Mouse (Mus musculus): ENCODE measurements around the gene Aldh3a1.

Gene Aldh3a1

DNA sequence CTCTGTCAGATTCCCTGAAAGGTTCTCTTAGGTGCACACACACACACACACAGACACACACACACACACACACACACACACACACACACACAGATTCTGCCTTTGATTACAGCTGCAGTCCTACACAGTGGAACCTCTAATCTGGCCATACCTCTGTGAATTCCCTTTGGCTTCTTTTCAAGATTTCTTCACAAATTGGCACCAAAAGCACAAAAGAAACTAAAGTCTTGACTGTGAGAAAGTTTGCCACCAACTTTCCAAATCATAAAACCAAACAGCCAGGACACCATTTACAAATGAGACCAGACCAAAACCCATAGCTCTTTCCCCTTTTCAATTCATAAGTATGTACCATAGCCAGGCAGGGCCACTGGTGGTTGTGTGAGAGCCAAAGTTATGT is 9.4 kb upstream of the Aldh3a1 start:
- no peak for DNase-seq

DNA sequence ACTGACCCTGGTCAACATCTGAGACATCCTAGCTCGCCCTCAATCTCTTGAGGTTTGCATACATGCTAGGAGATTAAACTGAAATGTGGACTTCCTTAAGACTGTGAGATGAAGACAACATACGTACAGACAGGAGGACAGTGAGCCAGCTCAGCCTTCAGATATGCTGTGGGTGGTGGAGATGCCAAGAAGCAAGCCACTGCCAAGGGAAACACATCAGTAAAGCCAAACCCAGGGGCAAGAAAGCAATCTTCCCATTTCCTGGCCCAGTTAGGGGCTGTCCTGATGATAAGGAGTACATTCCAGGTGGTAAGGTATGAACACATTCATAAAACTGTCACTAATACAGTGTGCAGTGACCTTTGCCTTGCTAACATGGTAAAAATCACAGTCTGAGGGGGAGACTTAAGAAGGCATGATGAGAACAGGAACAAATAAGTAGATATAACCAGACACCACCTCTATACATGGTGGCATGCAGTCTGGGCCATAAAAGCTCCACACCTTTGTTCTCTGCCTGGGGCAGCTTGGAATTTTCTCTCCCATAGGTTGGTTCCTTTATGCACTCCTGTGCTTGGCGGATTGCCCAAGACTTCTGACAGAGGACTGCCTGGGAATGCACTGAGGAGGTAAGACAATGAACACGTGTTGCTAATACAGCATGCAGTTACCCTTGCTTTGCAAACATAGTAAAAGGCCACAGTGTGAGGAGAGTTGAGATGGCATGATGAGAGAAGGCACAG is 7.5 kb upstream of the Aldh3a1 start:
- no peak for DNase-seq

DNA sequence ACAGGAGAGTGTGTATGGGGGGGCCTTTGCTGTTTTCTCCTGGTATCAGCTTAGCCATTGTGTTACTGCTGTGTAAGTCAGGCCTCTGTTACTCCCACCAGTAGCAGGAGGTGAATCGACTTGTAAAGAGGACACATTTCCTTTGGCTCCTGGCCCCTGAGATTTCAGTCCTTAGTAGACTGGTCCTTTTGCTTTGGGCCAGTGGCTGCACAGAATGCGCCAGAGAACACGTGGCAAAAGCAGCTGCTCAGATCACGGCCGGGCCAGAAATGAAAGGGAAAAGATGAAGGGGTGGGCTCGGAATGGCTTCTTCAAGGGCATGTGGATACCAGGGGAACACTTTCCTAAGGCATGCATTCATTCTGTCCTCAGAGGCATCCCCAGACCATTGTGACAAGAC is 5.2 kb upstream of the Aldh3a1 start:
- no peak for DNase-seq

DNA sequence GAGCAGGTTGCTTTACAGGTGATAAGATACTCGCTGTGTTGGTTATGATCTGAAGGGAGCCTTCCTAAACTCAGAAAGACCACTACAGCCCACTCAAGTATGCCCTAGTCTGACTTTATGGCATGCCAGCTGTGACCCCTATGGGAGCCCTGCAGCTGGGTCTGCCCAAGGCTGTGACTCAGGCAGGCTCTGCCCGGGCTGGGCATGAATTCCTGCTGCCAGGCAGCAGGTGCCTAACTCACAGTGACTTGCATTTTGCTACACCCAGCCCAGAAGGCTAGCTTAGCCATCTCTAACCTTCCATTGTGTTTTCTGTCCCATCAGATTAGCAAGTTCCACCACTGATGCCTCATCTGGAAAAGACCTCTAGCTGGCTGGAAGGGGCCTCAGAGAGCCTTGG is 4.5 kb upstream of the Aldh3a1 start:
- no peak for DNase-seq

DNA sequence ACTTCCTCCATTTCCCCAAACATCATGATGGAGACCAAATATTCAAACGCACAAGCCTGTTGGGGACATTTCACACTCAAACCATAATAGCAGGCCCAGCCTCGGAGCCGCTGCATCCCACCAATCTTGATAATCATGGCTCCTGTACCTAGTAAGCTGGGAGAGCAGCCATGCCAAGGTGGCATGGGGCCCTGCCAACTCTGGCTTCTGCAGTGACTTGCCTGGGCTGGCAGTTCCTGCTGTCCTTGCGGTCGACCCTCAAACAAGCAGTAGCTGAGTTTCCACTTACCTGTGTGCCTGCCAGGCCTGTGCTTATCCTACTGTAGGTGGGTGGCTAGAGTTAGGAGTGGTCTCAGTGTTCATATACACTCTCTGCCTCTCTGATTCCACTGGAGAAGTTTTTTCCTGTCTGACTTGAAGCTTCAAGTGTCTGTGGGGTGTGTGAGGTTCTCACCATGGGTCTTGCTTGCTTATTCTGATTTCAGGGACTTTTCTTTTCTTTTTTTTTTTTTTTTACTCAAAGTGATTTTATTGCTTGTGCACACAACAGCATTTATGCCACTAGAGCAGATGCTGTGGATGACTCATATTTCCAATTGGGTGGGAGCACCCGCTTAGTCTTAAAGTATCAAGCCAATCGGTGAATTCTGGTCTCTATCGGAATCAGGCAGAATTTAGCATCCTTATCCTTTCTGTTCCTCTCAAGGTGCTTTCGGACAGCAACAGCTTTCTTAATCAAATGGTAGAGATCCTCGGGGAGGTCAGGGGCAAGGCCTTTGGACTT is 2.0 kb upstream of the Aldh3a1 start:
- DNase-seq = peak; percentile 50 to 56

DNA sequence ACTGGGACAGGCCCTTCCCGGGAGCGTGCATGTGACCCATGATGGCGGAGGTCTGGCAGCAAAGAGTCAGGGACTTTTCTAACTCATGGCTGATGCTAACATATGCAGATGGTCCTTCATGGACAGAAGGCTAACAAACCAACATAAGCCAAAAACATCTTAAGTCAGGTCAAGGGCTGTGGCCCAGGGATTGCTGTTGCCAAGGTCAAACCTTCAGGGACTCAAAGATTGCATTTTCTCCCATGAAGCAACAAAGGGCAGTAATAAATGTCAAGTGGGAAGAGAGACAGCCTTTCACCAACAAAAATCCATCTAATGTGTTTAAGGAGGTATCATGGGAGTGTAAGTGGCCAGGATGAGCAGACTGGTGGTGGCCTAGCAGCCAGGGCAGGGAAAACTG is 1.2 kb upstream of the Aldh3a1 start:
- DNase-seq = no peak

DNA sequence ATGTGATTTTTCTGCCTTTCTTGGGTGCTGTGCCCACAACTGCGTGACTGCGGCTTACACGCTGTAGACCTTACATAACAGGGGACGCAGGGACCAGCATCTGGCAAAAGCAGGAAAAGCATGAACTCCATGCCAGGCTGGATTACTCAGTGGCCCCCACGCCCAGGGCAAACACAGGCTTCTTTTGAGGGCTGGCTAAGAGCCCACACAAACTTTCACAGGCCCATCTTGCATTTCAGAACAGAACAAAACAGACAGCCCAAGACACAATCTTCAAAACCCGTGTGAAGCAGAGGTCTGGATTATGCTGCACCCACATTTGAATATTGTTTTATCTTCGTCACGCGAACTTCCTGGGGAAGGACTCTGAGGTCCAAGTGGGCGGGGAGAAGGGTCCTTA is 979 bp downstream of the Aldh3a1 start:
- DNase-seq = no peak

DNA sequence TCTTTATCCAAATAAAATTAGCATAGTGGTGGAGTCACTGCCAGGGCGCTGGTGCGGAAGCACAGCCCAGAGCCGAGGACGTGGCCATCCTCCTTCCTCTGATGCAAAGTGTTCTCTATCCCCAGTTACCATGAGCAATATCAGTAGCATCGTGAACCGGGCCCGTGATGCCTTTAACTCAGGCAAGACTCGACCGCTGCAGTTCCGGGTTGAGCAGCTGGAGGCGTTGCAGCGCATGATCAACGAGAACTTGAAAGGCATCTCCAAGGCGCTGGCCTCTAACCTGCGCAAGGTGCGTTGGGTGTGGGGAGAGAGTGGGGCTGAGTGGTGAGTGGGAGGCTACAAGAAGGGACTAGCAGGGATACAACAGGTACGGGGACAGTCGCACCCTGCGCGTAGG is 4.8 kb downstream of the Aldh3a1 start:
- peak; percentile 42 for DNase-seq

DNA sequence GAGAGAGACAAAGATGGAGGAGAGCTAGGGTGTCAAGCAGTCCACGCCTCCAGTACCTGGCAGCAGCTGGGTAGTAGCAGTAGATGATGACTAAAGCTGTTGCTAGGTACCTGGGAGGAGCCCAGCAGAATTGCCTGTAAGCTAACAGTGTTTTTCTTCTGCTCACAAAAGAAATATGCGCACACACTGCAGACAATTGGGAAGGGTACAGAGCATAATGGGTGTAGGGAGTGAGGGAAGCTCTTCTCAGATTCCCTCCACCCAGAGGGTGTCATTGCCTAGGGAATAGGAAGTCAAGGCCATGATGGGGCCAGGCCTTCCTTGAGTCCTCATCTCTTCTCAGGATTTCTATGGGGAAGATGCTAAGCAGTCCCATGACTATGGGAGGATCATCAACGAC is 8.6 kb downstream of the Aldh3a1 start:
- no peak for DNase-seq

DNA sequence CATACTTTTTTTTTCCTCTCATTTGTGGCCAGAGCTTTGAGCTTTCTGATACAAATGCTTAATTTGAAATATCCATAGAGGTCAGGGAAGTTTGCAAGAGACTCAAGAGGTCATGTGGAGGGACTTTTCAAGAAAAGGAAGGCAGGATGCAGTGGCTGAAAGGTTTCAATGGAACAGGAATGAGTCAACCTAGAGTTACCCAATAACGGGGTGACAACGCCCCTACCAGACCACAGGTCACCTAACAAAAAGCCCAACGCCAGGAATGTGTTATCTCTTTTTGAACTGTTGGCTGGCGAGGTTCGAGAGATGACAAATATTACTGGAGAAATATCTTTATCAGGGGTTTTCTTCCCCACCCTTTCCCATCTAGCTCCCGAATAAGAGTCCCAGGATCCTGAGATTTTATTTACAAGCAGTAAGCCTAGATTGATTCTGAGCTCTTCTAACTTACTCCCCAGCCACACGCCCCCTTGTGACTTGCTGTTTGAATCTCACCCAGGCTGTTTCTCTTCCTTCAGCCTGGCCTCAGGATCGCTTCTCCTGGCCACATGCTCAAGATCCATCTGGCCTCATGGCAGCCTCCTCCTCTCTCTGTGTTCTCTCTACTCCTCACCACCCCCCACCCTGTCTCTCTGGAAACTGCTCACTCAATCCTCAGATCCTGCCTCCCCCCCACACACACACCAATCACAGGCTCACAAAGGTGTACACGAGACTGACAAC is 13.0 kb downstream of the Aldh3a1 start:
- peak; percentile 47 to 65 for DNase-seq

DNA sequence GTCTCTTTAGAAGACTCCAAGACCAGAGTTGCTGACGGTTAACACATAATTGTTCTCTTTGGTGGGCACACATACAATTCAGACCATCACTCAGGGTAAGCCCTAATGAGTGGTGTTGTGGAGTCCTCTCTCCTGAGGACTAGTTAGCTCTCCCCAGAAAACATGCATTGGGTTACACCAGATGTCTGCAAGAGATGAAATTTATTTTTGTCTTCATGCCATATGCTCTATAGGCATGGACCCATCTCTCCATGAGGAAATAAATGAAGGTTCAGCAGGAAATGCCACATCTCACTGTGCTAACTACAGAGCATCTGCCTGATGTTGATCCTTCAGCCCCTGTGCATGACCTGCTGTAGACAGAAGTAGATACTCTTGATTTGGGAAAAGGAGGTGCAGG is 14.7 kb downstream of the Aldh3a1 start:
- no peak for DNase-seq

DNA sequence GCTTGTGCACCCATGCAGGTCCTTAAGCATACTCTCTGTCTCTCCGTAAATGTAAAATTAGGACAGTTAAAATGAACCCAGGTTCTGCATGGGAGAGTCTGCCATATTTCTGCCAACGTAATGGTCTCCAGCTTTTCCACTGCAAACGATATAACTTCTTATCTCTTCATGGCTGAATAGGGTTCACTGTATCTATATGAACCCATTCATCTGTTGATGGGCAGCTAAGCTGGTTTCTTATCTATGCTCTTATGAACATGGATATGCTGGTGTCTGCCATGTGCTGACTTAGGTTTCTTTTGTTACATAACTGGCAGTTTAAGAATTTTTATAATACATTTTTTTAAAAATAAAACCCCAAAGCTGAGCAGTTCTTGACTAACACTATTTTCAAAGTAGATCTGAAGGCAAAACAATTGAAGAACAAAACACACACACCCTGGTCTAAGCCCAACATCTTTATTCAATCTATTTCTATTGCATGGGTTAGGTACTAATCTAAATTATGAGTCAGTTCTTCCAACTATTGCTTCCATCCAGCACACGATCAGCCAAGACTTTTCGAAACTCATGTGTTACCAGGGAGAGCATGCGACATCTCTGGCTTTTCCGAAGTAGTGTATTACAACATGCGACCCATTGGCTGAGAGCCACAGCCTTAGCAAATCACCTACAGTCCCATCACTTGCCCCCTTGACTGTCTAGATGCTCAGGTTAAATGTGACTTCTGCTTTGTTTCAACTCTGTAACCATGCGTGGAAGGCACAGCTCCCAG is 15.8 kb downstream of the Aldh3a1 start:
- no peak for DNase-seq

DNA sequence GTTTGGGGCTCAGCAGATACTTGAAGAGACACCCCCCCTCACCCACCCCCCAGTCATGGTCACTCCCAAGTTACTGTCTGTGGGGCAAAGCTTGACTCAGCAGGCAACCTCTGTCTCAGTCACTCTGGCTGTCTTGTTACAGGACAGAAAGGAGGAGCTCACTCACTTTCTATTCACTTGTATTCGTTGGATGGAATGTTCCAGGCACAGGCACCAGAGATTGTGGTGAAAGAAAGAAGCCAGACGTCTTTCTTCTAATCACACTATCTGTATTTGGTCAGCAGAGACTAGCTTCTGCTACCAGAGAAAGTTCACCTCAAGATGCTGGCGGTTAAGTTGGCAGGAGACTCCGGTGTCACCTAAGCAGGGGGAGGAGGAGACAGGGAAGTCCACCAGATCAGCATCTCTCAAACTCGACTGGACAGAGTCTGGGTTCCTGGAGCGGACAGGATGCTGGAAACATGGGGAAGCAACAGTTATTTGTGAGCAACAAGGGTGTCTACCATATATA is 17.0 kb downstream of the Aldh3a1 start:
- no peak for DNase-seq

DNA sequence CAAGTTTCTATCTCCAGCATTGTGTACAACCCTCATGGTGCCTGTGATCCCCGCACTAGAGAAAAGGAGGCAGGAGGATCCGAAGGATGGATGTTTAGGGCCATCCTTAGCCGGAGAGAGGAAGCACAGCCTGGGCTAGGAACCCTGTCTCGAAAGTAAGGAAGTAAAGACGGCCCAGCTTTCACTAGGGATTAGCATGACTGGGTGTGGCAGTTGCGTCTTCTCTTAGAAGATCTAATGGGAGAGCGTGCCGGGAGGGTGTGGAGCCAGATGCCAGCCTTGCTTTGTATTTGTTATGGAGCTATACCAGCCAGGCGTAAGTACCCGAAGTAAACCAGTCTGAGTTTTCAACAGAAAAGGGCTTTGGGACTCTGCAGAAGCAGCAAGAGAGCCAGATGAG is 17.6 kb downstream of the Aldh3a1 start:
- DNase-seq = no peak

DNA sequence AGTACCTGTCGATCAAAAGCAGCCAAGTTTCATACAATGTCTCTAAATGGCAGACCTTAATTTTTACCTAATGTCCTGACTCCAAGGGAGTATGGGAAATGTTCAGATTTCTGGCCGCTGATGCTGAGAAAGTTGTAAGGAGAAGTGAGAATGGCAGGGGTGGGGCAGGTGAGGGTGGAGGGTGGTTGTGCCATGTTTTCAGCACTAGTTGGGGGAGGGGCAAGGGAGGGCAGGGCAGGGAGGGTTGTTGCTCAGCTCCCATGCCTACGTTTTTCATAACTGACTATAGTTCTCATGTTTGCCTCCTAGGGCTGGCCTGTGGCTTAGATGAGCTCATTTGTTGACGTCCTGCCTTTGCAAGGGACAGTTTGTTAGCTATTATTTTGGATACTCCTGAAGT is 18.2 kb downstream of the Aldh3a1 start:
- DNase-seq = no peak

DNA sequence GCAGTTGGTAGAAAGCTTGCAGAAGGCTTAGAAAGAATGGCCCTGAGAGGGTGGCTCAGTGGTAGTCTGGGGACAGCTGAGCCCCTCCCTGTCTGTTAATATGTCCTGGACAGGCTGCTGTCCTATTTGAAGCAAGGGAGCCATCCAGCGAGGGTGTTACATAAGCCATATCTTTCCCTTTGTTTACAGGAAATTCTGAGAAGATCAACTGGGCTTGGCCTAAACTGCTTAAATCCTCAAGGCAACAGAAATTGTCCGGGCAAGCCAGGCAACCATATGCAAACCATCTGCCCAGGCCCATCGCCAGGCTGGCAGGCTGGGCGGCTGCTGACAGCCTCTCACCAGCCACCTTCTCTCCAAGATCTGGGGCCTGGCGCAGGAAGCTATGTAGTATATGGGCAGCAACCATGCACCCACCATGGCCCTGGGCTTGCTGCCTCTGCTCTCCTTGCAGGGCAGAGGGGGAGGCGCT is 18.6 kb downstream of the Aldh3a1 start:
- peak; percentile 94 to 96 for DNase-seq

DNA sequence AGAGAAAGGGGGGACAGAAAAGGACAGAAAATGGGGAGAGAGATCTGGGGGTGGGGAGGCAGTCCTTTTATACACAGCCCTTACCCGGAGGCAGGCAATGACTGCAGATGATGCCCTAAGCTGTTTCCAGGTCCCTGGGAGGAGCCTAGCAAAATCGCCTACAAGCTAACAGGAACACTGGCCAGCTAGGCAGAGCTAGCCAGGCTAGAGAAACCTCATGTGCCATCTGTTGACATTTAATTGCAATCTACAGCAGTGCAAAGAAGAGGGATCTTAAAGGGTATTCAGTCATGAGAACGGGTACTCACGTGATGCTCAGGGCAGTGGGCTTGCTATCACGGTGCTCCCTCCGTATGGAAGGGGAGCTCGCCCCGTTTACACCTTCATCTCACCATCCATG is 20.5 kb downstream of the Aldh3a1 start:
- DNase-seq = peak; percentile 73 to 85

DNA sequence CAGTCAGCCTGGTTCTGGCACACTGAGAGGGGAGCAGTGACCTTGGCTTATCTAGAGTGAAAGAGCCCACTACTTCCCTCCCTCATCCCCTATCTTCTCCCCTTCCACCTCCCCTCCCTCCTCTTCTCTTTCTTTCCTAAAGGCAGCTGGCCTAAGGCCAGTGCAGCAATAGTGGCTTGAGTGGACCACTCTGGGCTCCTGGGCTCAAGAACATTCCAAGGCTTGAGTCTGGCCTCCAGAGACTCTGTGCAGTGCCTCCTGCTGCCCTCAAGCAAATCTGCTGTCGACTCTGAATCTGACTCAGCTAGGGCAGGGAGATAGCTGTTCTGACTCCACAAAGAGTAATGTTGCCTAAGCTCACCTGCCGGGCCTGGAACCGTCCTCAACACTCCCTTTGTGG is 21.1 kb downstream of the Aldh3a1 start:
- peak in 1 of 2 experiments; percentile 20 for DNase-seq

DNA sequence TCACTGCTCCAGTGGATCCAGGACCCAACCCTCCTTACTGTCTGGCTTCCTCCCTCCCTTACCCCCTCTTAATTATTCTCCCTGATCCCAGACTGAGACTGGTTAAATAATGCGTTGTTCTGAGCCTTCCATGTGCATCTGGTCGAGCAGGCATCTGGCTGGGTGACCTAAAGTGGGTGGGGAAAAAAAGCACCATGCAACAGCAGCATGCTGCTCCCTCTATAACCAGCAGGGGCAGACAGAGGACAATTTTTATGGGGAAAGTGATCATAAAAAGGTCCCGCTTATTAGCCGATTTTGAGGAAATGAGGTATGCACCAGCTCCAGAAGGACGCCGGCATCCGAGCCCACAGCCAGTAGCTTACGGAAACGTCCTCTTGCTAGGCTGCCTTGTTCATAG is 24.0 kb downstream of the Aldh3a1 start:
- peak; percentile 71 to 77 for DNase-seq

DNA sequence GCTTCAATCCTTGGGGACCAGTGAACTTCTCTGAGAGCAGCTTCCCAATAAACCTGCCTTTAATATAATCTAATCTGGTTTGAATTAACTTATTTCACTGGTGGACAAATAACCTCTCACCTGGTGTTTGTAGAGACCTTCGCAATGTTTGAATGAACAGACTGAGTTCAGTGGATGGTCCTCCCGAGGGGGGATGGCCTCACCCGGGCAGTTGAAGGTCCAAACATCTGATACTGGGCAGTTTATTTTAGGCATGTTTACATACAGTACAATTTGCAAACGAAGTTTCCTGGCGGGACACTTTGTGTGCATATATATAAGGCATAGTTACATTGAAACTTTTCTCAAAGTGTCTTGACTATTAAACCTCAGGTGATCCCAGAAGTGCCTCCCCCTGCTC is 26.8 kb downstream of the Aldh3a1 start:
- no peak for DNase-seq

DNA sequence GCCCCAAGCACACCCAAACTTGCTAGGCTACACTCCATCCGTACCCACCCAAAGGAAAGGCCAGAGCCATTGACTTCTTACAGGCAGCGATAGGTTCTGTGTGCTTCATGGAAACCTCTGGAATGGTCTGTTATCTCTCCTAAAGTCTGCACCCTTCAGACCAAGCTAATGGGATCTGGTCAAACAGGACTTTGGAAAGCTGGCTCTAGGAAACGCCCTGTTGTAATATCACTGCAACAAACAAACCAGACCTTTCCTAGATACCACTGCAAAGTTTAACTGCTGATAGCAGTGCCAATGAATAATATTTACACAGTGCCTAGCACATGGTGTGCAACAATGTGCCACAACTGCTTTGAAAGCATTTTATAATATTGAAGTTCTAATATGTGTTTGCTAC is 28.7 kb downstream of the Aldh3a1 start:
- DNase-seq = no peak

DNA sequence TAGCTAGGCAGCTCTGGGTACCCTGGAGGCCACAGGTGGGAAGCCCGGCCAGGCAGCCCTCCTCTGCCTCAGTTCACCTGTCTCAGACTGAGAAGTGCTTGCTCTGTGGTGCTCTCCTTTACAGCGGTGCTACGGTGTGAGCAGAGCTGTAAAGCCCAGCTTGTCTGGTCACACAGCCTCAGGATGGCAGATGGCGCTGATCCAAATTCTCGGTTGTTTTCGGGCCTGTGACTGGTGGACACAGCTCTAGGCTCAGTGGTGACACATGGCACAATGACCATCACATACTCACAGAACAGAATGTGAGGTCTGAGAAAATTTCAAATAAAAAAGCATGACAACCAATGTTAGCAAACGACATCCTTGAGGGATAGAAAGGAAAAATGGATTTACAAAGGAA is 37.1 kb downstream of the Aldh3a1 start:
- peak in 1 of 2 experiments; percentile 40 for DNase-seq

DNA sequence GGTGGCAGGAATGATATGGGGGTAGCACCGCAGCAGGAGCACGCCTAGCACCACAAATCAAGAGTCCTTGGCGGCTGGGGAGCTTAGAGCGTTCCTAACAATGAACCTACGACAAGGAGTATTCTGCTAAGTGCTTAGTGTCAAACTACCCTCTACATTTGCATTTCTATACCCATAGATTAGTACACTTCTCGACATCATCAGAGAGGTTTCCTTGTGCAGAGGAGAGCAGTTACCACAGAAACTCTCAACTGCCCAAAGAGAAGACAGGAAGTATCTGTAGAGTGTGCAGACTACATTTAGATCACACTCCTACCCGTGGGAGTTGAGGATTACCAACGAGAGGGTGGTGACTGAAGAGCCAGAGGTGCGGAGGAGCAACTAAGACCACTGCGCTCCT is 44.4 kb downstream of the Aldh3a1 start:
- DNase-seq = no peak

All from cerebellum, adult 18-20 months (tissue).